ENCODE assay signal across 8 mouse cellular contexts in genomic region chr11:118775753-118776152, GRCm38 (mm10).
A peak's percentile ranks its signal among the peaks of the same experiment; 100 is the strongest.
DNase-seq lines count a peak whose midpoint lies in the region; ATAC-seq and TF ChIP-seq lines count a peak whose summit lies in the region.

No protein-coding gene starts in this region.

- H3K36me3 ChIP-seq in MEL (ENCODE audit: control insufficient read depth in 1 of 2, insufficient read depth in 2 of 2, low read length in 2 of 2): no peaks in the 10 kb centered on the region
- H3K36me3 ChIP-seq in limb, embryonic 11.5 days (ENCODE audit: control insufficient read depth, insufficient read depth, low read length): no peaks in the 10 kb centered on the region

- no peak for TF ChIP-seq POLR2A in MEL (IDR thresholded peaks at IDR 0.05; ENCODE audit: control insufficient read depth in 1 of 2, insufficient read depth in 1 of 2, low read depth in 1 of 2, low read length in 2 of 2, poor library complexity in 1 of 2)

- no peak for ATAC-seq in limb, embryonic 11.5 days (ENCODE audit: insufficient number of reproducible peaks, low FRiP score, low TSS enrichment, low read depth)

- H3K9ac ChIP-seq in MEL (ENCODE audit: control insufficient read depth, low read depth, low read length, poor library complexity, severe bottlenecking): no peak overlapping the region
- H3K9ac ChIP-seq in limb, embryonic 11.5 days (ENCODE audit: low read length): no peak overlapping the region

- H3K4me2 ChIP-seq in limb, embryonic 11.5 days (ENCODE audit: low read depth, severe bottlenecking): no peak overlapping the region

- no peak overlapping the region for H3K4me3 ChIP-seq in MEL (ENCODE audit: control insufficient read depth in 1 of 2, insufficient read depth in 1 of 2, low read depth in 2 of 2, low read length in 2 of 2)
- no peak overlapping the region for H3K4me3 ChIP-seq in limb, embryonic 11.5 days (ENCODE audit: low read depth, low read length)

- TF ChIP-seq CTCF in MEL (IDR thresholded peaks at IDR 0.05 in 2 of 3, conservative IDR thresholded peaks at IDR 0.05 in 1 of 3; ENCODE audit: control insufficient read depth in 1 of 3, insufficient read depth in 1 of 3, low read depth in 2 of 3, low read length in 3 of 3, poor library complexity in 1 of 3, severe bottlenecking in 1 of 3): peak; percentile 23 to 48 (median 24); a peak in 4 of 6 replicates

- WGBS in limb, embryonic 11.5 days: 14% methylated on average over 3 of the region's 3 CpGs

- TF ChIP-seq EP300 in MEL (IDR thresholded peaks at IDR 0.05; ENCODE audit: low read depth in 1 of 2, low read length in 2 of 2): no peak

- H3K9me3 ChIP-seq in MEL (replicated peaks; ENCODE audit: insufficient read depth, low read length): no peaks in the 10 kb centered on the region
- H3K9me3 ChIP-seq in limb, embryonic 11.5 days (ENCODE audit: control insufficient read depth, low read length): no peaks in the 10 kb centered on the region

- no peak for TF ChIP-seq RAD21 in MEL (IDR thresholded peaks at IDR 0.05; ENCODE audit: low read depth, low read length)

- peak; percentile 39 for DNase-seq in kidney, adult 18-20 months
- DNase-seq in kidney, postnatal 14 days: no peak
- peak; percentile 7 for DNase-seq in MEL (ENCODE audit: low read depth, low spot score)
- peak; percentile 72 for DNase-seq in embryo, embryonic 10 days (ENCODE audit: low spot score)
- DNase-seq in limb, embryonic 11.5 days (ENCODE audit: low spot score): peak; percentile 64
- peak; percentile 74 for DNase-seq in retina, embryonic 14.5 days (ENCODE audit: low spot score)
- DNase-seq in layer of hippocampus, adult 18-20 months (ENCODE audit: low spot score in 2 of 2): no peak
- no peak for DNase-seq in right cerebral cortex, postnatal 25 days

- H3K79me2 ChIP-seq in MEL (ENCODE audit: control insufficient read depth, insufficient read depth, low read length, poor library complexity): no peaks in the 10 kb centered on the region

- H3K27ac ChIP-seq in MEL (ENCODE audit: control insufficient read depth, low read depth, low read length): no peak overlapping the region
- no peak overlapping the region for H3K27ac ChIP-seq in limb, embryonic 11.5 days (replicated peaks; ENCODE audit: low read depth, low read length)

- no peaks in the 10 kb centered on the region for H3K4me1 ChIP-seq in MEL (ENCODE audit: control insufficient read depth in 1 of 2, insufficient read depth in 2 of 2, low read length in 2 of 2)
- peaks cover 13% of the 10 kb centered on the region for H3K4me1 ChIP-seq in limb, embryonic 11.5 days (ENCODE audit: control insufficient read depth, insufficient read depth, low read length)

- H3K27me3 ChIP-seq in MEL (ENCODE audit: control insufficient read depth in 1 of 2, insufficient read depth in 2 of 2, low read length in 2 of 2): no peaks in the 10 kb centered on the region
- no peaks in the 10 kb centered on the region for H3K27me3 ChIP-seq in limb, embryonic 11.5 days (ENCODE audit: control insufficient read depth, insufficient read depth, low read length)

TF ChIP-seq in MEL, 35 proteins besides CTCF, POLR2A, EP300 and RAD21:
- TF ChIP-seq MAX (IDR thresholded peaks at IDR 0.05; ENCODE audit: low read length) (no peak), CHD2 (IDR thresholded peaks at IDR 0.05; ENCODE audit: low read length) (no peak), NRF1 (IDR thresholded peaks at IDR 0.05; ENCODE audit: insufficient read depth, low read depth, low read length, poor library complexity, severe bottlenecking) (no peak), ZC3H11A (IDR thresholded peaks at IDR 0.05; ENCODE audit: low read depth, low read length) (no peak)

Comparison
In these comparisons a context has a peak if more than half of its experiments do, and no peak if none do; other contexts are left out.
1. DNase-seq: peak in kidney, adult 18-20 months (single experiment), MEL (single experiment), embryo, embryonic 10 days (single experiment), limb, embryonic 11.5 days (single experiment) and retina, embryonic 14.5 days (single experiment); none in kidney, postnatal 14 days (single experiment), layer of hippocampus, adult 18-20 months (0 of 2) and right cerebral cortex, postnatal 25 days (single experiment).